Mouse (Mus musculus) megakaryocyte, embryonic 14.5 days (primary cell): ENCODE results near the gene Sept8. TPM values are rescaled to one million over a fixed set of nuclear protein-coding genes. Genes with fewer than 3 reads are reported as not detected.

Experiments
- H3K27me3 ChIP-seq: replicated peaks from 2 replicates; pipeline ENCODE3; 2012; ENCODE audit warnings: inconsistent platforms
- H3K36me3 ChIP-seq: replicated peaks from 2 replicates; pipeline ENCODE3; 2012; ENCODE audit warnings: low read length, inconsistent platforms, mixed read lengths
- H3K4me1 ChIP-seq: 2 replicates; pipeline ENCODE4 v1.6.1; 2012; ENCODE audit warnings: inconsistent platforms
- H3K4me3 ChIP-seq: replicated peaks from 2 replicates; pipeline ENCODE3; 2012; ENCODE audit warnings: moderate library complexity, mild to moderate bottlenecking, inconsistent platforms
- H3K9me3 ChIP-seq: 2 replicates; pipeline ENCODE4 v1.6.1; 2012; ENCODE audit warnings: inconsistent platforms
- FLI1 ChIP-seq: IDR thresholded peaks from 2 replicates; pipeline ENCODE4 v1.6.1; 2012; ENCODE audit warnings: low read length, inconsistent platforms, mixed read lengths
- GATA1 ChIP-seq: IDR thresholded peaks from 3 replicates; pipeline ENCODE4 v1.6.1; 2012; ENCODE audit warnings: mixed read lengths, low read length, inconsistent platforms, borderline replicate concordance
- polyA plus RNA-seq: library from polyadenylated mRNA; stranded (reverse); fragments of >175 nt; gene quantifications from 2 replicates; pipeline ENCODE4 v1.2.3, GENCODE M21; 2012; ENCODE audit warnings: low replicate concordance; ENCODE audit not compliant: insufficient read depth

The Sept8 gene
- polyA plus RNA-seq, 1 experiment = 26.6 TPM

DNA sequence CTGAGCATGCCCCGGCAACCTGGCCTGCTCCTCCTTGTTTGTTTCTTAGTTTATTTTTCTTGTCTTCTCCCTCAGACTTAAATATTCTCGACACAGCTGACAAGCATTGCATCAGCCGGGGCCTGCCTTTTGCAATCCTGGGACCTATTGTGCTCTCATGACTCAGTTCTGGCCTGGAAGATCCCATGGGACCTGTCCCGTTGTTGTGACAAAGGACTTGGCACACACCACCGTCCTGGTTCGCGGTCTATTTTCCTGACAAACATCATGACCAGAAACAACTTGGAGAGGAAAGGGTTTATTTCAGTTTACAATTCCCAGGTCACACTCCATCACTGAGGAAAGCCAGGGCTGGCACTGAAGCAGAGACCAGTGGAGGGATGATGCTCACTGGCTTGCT lies 10.9 kb upstream of the Sept8 start:
- no peaks in the 10 kb centered on the region for H3K36me3 ChIP-seq
- H3K4me1 ChIP-seq = peaks cover 45% of the 10 kb centered on the region
- peaks cover 4% of the 10 kb centered on the region; the same call in 1 of the 2 replicates for H3K9me3 ChIP-seq
- H3K4me3 ChIP-seq = no peak overlapping the region
- peaks cover 23% of the 10 kb centered on the region for H3K27me3 ChIP-seq
- no peak for TF ChIP-seq FLI1
- TF ChIP-seq GATA1 = no peak

DNA sequence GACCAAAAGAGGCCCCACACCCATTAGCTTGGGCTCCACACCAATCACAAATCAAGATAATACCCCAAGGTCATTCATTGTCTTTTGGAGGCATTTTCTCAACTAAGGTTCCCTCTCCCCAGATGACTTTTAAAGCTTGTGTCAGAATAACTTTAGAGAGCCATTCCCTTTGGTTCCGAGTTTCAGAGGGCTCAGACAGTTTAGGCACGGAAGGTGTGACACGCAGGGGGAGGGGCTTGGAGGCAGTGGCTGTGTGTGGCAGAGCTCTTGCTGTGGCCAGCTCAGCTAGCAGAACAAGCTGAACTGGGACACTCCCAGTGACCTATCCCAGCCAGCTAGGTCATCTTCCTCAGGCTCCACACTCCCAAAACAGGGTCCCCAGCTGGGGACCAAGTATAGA lies 10.5 kb upstream of the Sept8 start:
- no peak for TF ChIP-seq FLI1
- TF ChIP-seq GATA1 = no peak
- Histone ChIP-seq H3K4me1 (peaks cover 41% of the 10 kb centered on the region), H3K4me3 (no peak overlapping the region), H3K27me3 (peaks cover 23% of the 10 kb centered on the region), H3K36me3 (no peaks in the 10 kb centered on the region), H3K9me3 (peaks cover 4% of the 10 kb centered on the region; the same call in 1 of the 2 replicates)

DNA sequence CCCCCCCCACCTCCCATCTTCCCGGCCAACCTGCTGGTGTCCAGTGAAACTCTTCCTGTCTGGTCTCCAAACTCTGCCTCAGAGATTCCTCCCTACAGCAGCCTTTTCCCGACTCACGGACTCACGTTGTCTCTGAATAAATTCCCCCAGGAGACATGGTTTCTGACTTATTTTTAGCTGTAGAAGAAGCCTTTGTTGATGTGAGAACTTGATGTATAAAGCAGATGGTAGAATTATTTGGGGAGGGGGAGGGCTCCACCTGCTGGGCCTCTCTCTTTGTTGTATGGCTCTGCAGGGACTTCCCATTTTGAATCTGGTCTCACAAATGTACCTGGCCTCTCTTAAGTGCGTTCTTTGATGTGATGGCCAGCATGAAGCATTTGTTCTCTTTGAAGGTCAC lies 8.7 kb upstream of the Sept8 start:
- TF ChIP-seq FLI1 (no peak), GATA1 (no peak)
- Histone ChIP-seq H3K27me3 (peaks cover 23% of the 10 kb centered on the region), H3K36me3 (no peaks in the 10 kb centered on the region), H3K4me1 (peaks cover 23% of the 10 kb centered on the region), H3K9me3 (peaks cover 4% of the 10 kb centered on the region; the same call in 1 of the 2 replicates), H3K4me3 (no peak overlapping the region)

DNA sequence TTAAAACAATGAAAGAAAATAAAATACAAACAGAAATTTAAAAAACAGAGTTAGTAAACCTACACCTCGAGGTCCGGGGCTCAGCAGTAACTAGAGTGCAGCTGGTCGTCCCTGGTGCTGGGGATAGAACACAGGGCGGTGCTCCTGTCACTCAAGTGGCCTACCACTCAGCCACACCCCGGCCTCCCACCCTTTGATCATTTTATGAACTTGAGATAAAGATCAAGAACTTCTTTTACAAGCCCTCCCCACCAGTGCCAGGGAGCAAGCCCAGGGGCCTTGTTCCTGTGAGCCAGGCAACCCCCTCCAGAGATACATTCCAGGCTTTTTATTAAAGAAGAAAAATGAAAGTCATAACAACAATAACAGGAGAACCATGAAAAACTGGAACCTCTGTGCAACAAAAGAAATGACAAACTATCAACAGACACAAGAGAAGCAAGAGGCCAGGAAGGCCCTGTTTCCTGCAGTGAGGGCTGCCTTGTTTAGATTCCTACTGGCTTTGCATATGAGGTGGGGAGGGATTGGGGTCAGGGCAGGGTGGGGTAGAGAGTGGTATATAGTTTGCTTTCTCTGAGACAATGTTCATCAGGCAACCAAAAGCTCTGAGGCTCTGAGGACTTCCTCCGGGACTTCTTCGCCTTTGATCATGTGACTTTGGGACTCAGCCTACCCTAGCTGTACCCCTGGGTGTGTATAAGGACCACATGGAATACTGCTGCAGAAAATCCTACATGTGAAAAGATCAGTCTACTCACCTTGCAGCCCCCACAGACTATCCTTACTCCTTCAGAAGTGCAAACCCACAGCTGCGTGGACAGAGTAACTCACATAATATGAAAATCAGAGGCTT lies 2.1 kb upstream of the Sept8 start:
- Histone ChIP-seq H3K36me3 (peaks cover 7% of the 10 kb centered on the region), H3K9me3 (no peaks in the 10 kb centered on the region), H3K4me3 (peak overlapping the region; percentile 80), H3K27me3 (peaks cover 2% of the 10 kb centered on the region), H3K4me1 (peaks cover 60% of the 10 kb centered on the region)
- TF ChIP-seq FLI1 = no peak
- TF ChIP-seq GATA1 = no peak

DNA sequence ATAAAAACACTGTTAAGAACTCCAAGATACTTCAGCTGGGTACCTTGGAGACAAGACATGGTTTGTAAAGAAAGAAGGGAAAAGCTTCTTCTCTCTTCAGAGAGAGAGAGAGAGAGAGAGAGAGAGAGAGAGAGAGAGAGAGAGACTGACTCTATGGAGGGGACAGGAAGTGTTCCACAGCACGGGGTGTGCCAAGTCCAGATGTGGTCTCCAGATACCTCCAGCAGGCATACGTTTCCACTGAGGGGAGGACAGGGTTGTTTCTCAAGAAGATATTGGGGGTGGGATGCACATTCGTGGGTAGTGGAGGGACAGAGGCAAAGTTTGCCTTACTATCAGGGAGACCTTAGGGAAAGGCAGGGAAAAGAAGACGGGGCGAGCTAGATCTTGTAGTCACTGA lies 298 bp upstream of the Sept8 start:
- H3K4me1 ChIP-seq = peaks cover 77% of the 10 kb centered on the region
- H3K36me3 ChIP-seq = peaks cover 23% of the 10 kb centered on the region
- peak overlapping the region; percentile 94 for H3K4me3 ChIP-seq
- H3K9me3 ChIP-seq = no peaks in the 10 kb centered on the region
- TF ChIP-seq FLI1 = no peak
- TF ChIP-seq GATA1 = no peak
- no peaks in the 10 kb centered on the region for H3K27me3 ChIP-seq

DNA sequence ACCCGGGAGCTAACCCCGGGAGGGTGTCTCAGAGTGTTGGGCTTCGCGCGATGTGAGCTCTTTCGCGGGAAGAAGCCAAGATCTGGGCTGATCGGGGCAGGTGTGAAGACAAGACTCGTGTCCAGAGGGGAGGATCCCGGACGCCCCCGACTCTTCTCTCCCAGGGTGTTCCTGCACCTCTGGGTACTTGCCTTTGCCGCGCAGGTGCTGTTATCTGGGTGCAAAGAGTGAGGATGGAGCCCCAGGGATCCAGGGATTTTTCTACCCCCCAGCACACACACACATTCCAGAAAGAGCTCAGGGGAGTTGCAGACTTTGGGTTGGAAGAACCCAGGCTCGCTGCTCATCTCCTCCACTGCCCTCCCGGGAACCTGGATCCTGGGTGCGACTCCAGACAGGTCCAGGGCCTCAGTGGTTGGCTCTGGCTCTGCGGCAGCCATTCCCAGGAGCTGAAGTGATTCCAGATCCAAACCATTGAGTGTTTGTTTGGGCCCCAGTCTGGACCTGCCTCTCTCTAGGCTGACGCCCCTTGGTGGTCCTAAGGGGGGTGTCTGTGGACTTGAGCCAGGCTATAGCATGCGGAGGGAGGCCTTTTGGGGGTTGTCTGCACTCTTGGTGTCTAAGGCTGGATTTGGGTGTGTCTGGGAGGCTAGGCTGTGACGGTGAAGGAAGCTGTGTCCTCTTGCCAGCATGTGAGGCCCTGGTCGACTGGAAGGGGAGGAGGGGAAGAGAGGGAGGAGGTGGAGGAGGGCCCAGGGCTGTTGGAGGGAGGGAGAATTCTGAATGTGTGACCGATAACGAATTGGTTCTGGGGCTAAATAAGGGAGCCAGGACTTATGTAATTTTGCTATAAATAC lies 1.3 kb downstream of the Sept8 start:
- peak overlapping the region; percentile 94 for H3K4me3 ChIP-seq
- H3K9me3 ChIP-seq = no peaks in the 10 kb centered on the region
- H3K27me3 ChIP-seq = no peaks in the 10 kb centered on the region
- H3K36me3 ChIP-seq = peaks cover 33% of the 10 kb centered on the region
- TF ChIP-seq FLI1 = no peak
- no peak for TF ChIP-seq GATA1
- H3K4me1 ChIP-seq = peaks cover 93% of the 10 kb centered on the region

DNA sequence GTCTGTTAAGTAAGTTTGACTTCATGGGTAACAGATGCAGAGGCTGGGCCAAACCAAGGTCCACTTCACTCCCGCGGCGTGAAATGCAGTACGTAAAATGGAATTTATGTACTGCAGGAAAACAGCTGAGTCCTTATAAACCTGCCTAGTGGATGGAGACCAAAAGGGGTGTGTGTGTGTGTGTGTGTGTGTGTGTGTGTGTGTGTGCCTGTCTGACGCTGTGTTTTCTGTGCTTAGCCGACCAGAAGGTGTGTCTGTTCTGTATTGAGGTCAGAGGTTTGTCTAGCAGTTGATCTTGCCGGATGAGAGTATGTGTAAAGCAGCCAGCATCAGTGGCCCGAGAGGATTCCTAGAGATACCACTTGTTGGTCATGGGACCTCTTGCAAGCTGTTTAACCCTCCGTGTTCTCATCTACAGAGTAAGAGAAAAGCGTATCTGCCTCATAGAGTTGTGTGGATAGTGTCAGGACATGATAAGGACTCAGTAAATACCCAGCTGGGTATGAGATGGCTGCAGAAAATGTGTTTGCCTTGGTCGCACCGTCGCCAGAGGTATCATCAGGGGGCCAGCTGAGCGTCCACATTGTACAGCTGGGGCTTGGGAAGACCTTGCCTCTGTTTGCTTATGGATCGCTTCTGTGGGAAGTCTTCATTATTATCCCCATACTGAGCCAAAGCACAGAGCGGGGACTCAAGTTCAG lies 2.2 kb downstream of the Sept8 start:
- Histone ChIP-seq H3K4me1 (peaks cover 96% of the 10 kb centered on the region), H3K27me3 (no peaks in the 10 kb centered on the region), H3K9me3 (no peaks in the 10 kb centered on the region), H3K4me3 (peak overlapping the region; percentile 94), H3K36me3 (peaks cover 42% of the 10 kb centered on the region)
- TF ChIP-seq GATA1 (no peak), FLI1 (no peak)

DNA sequence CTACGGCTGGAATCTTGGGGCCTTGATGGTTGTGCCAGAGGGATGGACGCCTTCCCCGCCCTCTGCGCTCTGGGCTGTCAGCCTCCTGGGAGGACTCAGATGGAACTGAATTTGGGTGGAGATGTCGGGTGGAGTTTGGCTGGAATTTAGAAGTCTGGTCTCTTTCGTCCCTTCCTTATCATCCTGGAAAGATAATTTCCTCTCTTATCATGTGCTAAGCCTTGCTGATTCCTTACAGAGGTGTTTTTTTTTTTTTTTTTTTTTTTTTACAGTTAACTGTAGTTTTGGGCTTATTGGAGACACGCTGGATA lies 2.7 kb downstream of the Sept8 start:
- no peaks in the 10 kb centered on the region for H3K27me3 ChIP-seq
- H3K36me3 ChIP-seq = peaks cover 47% of the 10 kb centered on the region
- peak overlapping the region; percentile 94 for H3K4me3 ChIP-seq
- TF ChIP-seq FLI1 = no peak
- no peak for TF ChIP-seq GATA1
- peaks cover 96% of the 10 kb centered on the region for H3K4me1 ChIP-seq
- no peaks in the 10 kb centered on the region for H3K9me3 ChIP-seq

DNA sequence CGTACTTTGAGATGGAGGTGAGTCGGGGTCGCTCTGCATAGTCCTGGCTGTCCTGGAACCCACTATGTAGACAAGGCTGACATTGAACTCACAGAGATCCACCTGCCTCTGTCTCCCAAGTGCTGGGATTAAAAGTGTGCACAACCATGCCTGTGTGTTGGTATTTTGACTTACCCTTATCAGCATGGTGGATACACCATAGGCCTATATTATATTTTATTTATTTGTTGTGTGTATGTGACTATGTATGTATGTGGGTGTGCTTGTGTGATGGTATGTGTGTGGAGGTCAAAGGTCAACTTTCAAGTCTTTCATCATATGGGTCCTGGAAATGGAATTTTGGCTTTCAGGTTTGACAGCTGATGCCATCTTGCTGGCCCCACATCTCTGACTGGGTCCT lies 3.3 kb downstream of the Sept8 start:
- TF ChIP-seq FLI1 = no peak
- TF ChIP-seq GATA1 = no peak
- Histone ChIP-seq H3K4me3 (no peak overlapping the region), H3K27me3 (no peaks in the 10 kb centered on the region), H3K36me3 (peaks cover 52% of the 10 kb centered on the region), H3K4me1 (peaks cover 96% of the 10 kb centered on the region), H3K9me3 (no peaks in the 10 kb centered on the region)
